Mouse (Mus musculus) adrenal gland, adult 18-20 months (tissue): ENCODE data around the gene Pcp2. TPM values are rescaled to one million over a fixed set of nuclear protein-coding genes. Genes with fewer than 3 reads are reported as not detected.
"Not testable (repeated sequence)": the region's sequence is repeated elsewhere in the genome, so short reads cannot be mapped to it uniquely, and the experiment has no call there.

Experiments
- DNase-seq, 2 experiments: peaks; one replicate each; pipeline ENCODE4 v3.0.0; 2021 to 2022; ENCODE audit warnings: low spot score in 2 of 2
- total RNA-seq, 2 experiments: library from RNA; stranded (reverse); gene quantifications; 1 replicate in 1 of 2; 2 replicates in 1 of 2; pipeline ENCODE4 v1.2.3; 2021

Pcp2 gene
- total RNA-seq, 2 experiments from 2014 or later: not detected

- DNase-seq: peak; percentile 94 to 95
Measured at GRCm38 (mm10) chr8:3621199-3621970, 4.0 kb downstream of the Pcp2 start, which contains the start of the genes Xab2 and Pet100. Gene Xab2 (minus strand): TSS chr8:3621316. Gene Pet100 (plus strand): TSS chr8:3621548.

GRCm38 (mm10) chr8:3609816-3610150, 15.6 kb downstream of the Pcp2 start:
- DNase-seq: no peak

GRCm38 (mm10) chr8:3609046-3609815, 16.1 kb downstream of the Pcp2 start:
- DNase-seq: no peak

GRCm38 (mm10) chr8:3607822-3608221, 17.5 kb downstream of the Pcp2 start:
- no peak for DNase-seq

- DNase-seq: no peak
Measured at GRCm38 (mm10) chr8:3606593-3606992, 18.8 kb downstream of the Pcp2 start.

- no peak for DNase-seq
Measured at GRCm38 (mm10) chr8:3603439-3603838, 21.9 kb downstream of the Pcp2 start.

GRCm38 (mm10) chr8:3600401-3600800, 24.9 kb downstream of the Pcp2 start:
- no peak for DNase-seq

GRCm38 (mm10) chr8:3599219-3599618, 26.1 kb downstream of the Pcp2 start:
- no peak for DNase-seq

- DNase-seq: no peak
Measured at GRCm38 (mm10) chr8:3598054-3598453, 27.3 kb downstream of the Pcp2 start.

- DNase-seq: no peak
Measured at GRCm38 (mm10) chr8:3594466-3594865, 30.9 kb downstream of the Pcp2 start.

- DNase-seq: no peak
Measured at GRCm38 (mm10) chr8:3593470-3593869, 31.9 kb downstream of the Pcp2 start.

- DNase-seq: no peak
Measured at GRCm38 (mm10) chr8:3588258-3588633, 37.1 kb downstream of the Pcp2 start.

- peak; percentile 43 to 49 for DNase-seq
Measured at GRCm38 (mm10) chr8:3587391-3588257, 37.7 kb downstream of the Pcp2 start.

- DNase-seq: no peak
Measured at GRCm38 (mm10) chr8:3586993-3587390, 38.4 kb downstream of the Pcp2 start, which contains the start of gene Camsap3. Gene Camsap3 (plus strand): TSS chr8:3587293.

- no peak for DNase-seq
Measured at GRCm38 (mm10) chr8:3586452-3586851, 38.9 kb downstream of the Pcp2 start.

- DNase-seq: not testable (repeated sequence)
Measured at GRCm38 (mm10) chr8:3581961-3582360, 43.4 kb downstream of the Pcp2 start.

GRCm38 (mm10) chr8:3579390-3580364, 45.7 kb downstream of the Pcp2 start:
- DNase-seq: no peak

GRCm38 (mm10) chr8:3576211-3576960, 49.0 kb downstream of the Pcp2 start:
- DNase-seq: no peak

- DNase-seq: no peak
Measured at GRCm38 (mm10) chr8:3574546-3574945, 50.8 kb downstream of the Pcp2 start.
